Mouse (Mus musculus) lung, postnatal 0 days (tissue): ENCODE measurements at regions not wholly inside any gene's neighbourhood (a gene's known extent, or its start where the extent isn't known, plus 50 kb on each side); places are given as distances from the start of the nearest gene placed in this dataset.

ENCODE experiments used
- CTCF ChIP-seq: IDR thresholded peaks from 2 replicates; pipeline ENCODE4 v1.5.1; 2016; ENCODE audit warnings: antibody characterized with exemption, mild to moderate bottlenecking
- EP300 ChIP-seq: IDR thresholded peaks from 2 replicates; pipeline ENCODE4 v1.6.1; 2016; ENCODE audit warnings: antibody characterized with exemption, mild to moderate bottlenecking, control low read depth

DNA sequence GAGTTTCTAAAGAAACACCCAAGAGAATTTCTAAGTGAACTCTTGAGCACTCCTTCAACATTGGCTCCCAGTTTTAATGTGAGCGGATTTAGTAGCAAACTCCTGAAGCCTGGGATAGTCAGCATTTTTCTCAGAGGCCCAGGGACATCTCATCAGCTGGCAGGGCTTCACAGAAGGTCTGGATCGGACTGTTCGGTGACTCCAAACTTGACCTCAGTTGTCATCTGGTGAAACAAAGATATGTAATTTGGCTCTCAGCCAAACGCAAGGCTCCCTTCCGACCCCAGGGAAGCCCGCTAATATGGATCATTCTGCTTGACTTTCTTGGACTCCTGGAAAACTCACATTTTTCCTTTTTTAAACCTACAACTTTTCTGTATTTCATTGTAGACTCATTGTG is 76.0 kb upstream of the Kcnk2 start:
- TF ChIP-seq CTCF, result no peak
- no peak for TF ChIP-seq EP300
